Mouse (Mus musculus) 3134 (cell line): Measurements from ENCODE around the gene Apex1.
"Not testable (repeated sequence)": the region's sequence is repeated elsewhere in the genome, so short reads cannot be mapped to it uniquely, and the experiment has no call there.

Experiments
- DNase-seq: peaks from one replicate; pipeline ENCODE4 v3.0.0-alpha.2; 2011; ENCODE audit warnings: low spot score; ENCODE audit not compliant: insufficient read length; ENCODE audit errors: extremely low read depth

The Apex1 gene

GRCm38 (mm10) chr14:50925111-50925920, 548 bp downstream of the Apex1 start:
- DNase-seq, result no peak

GRCm38 (mm10) chr14:50927366-50927765, 2.6 kb downstream of the Apex1 start:
- no peak for DNase-seq

- no peak for DNase-seq
Measured at GRCm38 (mm10) chr14:50929951-50930350, 5.2 kb downstream of the Apex1 start.

GRCm38 (mm10) chr14:50930377-50930753, 5.6 kb downstream of the Apex1 start:
- DNase-seq, result no peak

GRCm38 (mm10) chr14:50930754-50931492, 6.2 kb downstream of the Apex1 start, which contains the start of the genes Pip4p1 and Pnp:
TSS of gene Pip4p1 (minus strand) at chr14:50930856.
TSS of gene Pnp (plus strand) at chr14:50931082.
- DNase-seq, result peak; percentile 100

GRCm38 (mm10) chr14:50931493-50932020, 6.8 kb downstream of the Apex1 start:
- no peak for DNase-seq

GRCm38 (mm10) chr14:50936649-50937048, 11.9 kb downstream of the Apex1 start:
- DNase-seq, result no peak

GRCm38 (mm10) chr14:50938119-50938908, 13.5 kb downstream of the Apex1 start:
- no peak for DNase-seq

- no peak for DNase-seq
Measured at GRCm38 (mm10) chr14:50938940-50939339, 14.2 kb downstream of the Apex1 start.

GRCm38 (mm10) chr14:50943932-50944667, 19.3 kb downstream of the Apex1 start, which contains the start of gene Gm49342:
TSS of gene Gm49342 (plus strand) at chr14:50944517.
- DNase-seq, result peak; percentile 89

GRCm38 (mm10) chr14:50944668-50945033, 19.9 kb downstream of the Apex1 start:
- not testable (repeated sequence) for DNase-seq

- not testable (repeated sequence) for DNase-seq
Measured at GRCm38 (mm10) chr14:50945081-50945480, 20.3 kb downstream of the Apex1 start.

- DNase-seq, result not testable (repeated sequence)
Measured at GRCm38 (mm10) chr14:50945526-50945925, 20.8 kb downstream of the Apex1 start.

- DNase-seq, result no peak
Measured at GRCm38 (mm10) chr14:50955487-50955886, 30.7 kb downstream of the Apex1 start.

- not testable (repeated sequence) for DNase-seq
Measured at GRCm38 (mm10) chr14:50955942-50956508, 31.3 kb downstream of the Apex1 start, which contains the start of gene Pnp2. TSS of gene Pnp2 (plus strand) at chr14:50955992.

GRCm38 (mm10) chr14:50956724-50957123, 32.0 kb downstream of the Apex1 start:
- not testable (repeated sequence) for DNase-seq

GRCm38 (mm10) chr14:50957146-50957545, 32.4 kb downstream of the Apex1 start:
- not testable (repeated sequence) for DNase-seq

GRCm38 (mm10) chr14:50958289-50958995, 33.7 kb downstream of the Apex1 start:
- not testable (repeated sequence) for DNase-seq
